Mouse (Mus musculus): ENCODE measurements around the gene 1520401A03Rik. TPM values are rescaled to one million over a fixed set of nuclear protein-coding genes. Genes with fewer than 3 reads are reported as not detected.
"Not testable (repeated sequence)": the region's sequence is repeated elsewhere in the genome, so short reads cannot be mapped to it uniquely, and the experiment has no call there.

Gene 1520401A03Rik
- 2.3 and 3.0 TPM in 2 replicates for polyA plus RNA-seq (2015; fragmentation: Nextera tagmentation; extraction: Ambion mirVana)

DNA sequence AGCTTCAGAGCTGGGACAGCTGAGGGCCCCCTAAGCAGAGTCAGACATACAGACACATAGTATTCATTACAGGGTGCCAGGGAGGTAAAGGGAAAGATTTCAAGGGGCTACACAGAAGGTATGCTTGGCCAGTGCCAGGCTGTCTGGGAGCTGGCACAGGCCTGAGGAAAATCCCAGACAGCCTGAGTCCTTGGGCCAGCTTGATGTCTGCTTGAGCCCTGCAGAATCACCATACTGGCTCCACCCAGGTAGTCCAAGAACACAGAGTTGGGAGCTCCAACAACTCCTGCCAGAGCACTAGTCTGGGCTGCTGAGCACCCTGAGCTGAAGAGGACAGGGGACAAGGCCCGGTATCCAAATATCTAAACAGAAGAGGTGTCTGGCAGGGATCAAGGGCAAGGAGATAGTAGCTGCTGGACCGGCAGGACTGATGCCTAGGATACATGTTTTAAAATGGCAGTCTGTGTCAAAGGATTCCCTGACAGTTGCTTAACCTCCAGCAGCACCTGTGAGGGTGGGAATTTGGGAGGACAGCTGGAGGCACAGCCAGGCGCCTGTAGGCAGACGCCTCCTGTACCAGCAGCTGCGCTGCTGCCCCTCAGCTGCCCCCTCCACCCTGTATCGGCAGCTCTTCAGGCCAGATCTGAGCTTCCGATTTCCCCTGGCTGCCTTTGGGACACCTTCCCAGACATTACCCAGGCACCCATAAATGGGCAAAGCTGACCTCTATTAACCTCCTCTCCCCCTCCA is at the start of gene 1520401A03Rik:
1520401A03Rik (minus strand) TSS at position 408 of the 750 bp plus-strand sequence.
- H3K4me1 ChIP-seq, result peaks cover 15% of the 10 kb centered on the region
- no peak within 1 kb of the TSS for H3K4me3 ChIP-seq
- no peaks in the 10 kb centered on the region for H3K36me3 ChIP-seq
- 0 out of 2 replicates have a peak, but pooled peaks cover 3% of the 10 kb centered on the region for H3K27me3 ChIP-seq
- no peak for ATAC-seq (ENCODE audit: low FRiP score, low read depth)
- no peak within 1 kb of the TSS; the same call in 1 of the 2 replicates for H3K9ac ChIP-seq
- 64% methylated on average over 7 of the region's 7 CpGs for WGBS
- H3K4me2 ChIP-seq (replicated peaks), result no peak within 1 kb of the TSS
- no peaks in the 10 kb centered on the region for H3K9me3 ChIP-seq
- no peak within 1 kb of the TSS for H3K27ac ChIP-seq

DNA sequence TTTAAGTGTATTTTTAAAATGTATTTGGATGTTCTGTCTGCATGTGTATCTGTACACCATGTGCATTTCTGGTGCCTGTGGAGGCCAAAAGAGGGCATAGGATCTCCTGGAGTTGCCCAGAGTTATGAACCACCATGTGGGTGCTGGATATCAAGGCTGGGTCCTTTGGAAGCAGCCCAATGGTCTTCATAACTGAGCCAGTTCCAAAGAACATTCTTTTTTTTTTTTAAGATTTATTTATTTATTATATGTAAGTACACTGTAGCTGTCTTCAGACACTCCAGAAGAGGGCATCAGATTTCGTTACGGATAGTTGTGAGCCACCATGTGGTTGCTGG is 49.6 kb upstream of the 1520401A03Rik start:
- H3K4me1 ChIP-seq; H3K27ac ChIP-seq; ATAC-seq (ENCODE audit: low FRiP score, low read depth); H3K27me3 ChIP-seq; H3K9me3 ChIP-seq; H3K9ac ChIP-seq: not testable (repeated sequence)
- Histone ChIP-seq H3K4me3 (peak overlapping the region; percentile 79; the same call in 1 of the 2 replicates), H3K4me2 (replicated peaks) (peak overlapping the region; percentile 78; the same call in 1 of the 2 replicates), H3K36me3 (peaks cover 25% of the 10 kb centered on the region)
- WGBS, result 80% methylated on average over 2 of the region's 2 CpGs

DNA sequence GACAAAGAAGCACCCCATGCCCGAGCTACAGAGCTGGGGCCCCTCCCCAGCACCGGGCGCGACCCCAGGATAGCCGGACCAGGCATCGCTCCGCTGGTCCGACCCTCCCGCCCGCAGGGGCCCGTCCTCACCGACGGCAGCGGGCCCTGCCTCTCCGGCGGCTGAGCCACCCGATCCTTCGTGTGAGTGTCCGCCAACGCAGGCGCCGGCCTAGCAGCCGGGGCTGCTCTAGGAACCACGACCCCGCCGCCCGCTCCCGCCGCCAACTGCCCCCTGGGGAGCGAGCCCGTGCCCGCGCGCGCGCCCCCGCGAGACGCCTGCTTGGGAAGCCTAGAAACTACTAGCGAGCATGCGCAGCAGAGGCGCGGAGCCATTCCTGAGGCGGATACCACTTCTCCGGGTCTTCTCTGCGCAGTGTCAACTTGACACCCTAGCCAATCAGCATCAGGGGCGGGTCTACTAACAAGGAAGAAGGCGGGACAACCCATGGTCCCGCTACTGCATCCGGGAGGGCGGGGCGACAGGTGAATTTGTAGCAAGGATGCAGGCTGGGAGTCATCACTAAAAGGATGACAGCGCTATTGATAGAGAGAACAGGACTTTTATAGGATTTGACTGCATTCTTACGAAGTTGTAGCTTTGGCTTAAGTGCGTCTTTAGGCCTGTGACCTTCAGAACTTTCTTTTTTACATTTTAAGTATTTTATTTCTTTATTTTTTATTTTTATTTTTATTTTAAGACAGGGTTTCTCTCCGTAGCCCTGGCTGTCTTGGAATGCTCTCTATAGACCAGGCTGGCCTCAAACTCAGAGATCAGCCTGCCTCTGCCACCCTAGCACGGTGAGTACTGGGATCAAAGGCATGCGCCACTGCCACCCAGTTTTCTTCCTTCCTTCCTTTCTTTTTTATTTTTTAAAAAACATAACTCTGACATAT is 49.0 kb upstream of the 1520401A03Rik start, which contains the start of gene Flywch1:
Flywch1 (minus strand) TSS at position 319 of the 935 bp plus-strand sequence.
- Histone ChIP-seq H3K9me3 (no peaks in the 10 kb centered on the region), H3K36me3 (peaks cover 23% of the 10 kb centered on the region), H3K27ac (peak within 1 kb of the TSS; percentile 64), H3K4me1 (peaks cover 8% of the 10 kb centered on the region), H3K27me3 (no peaks in the 10 kb centered on the region), H3K9ac (peak within 1 kb of the TSS; percentile 90), H3K4me2 (replicated peaks) (peak within 1 kb of the TSS; percentile 78), H3K4me3 (peak within 1 kb of the TSS; percentile 79)
- peak; percentile 98 for ATAC-seq (ENCODE audit: low FRiP score, low read depth)
- WGBS, result 3% methylated on average over 51 of the region's 58 CpGs

DNA sequence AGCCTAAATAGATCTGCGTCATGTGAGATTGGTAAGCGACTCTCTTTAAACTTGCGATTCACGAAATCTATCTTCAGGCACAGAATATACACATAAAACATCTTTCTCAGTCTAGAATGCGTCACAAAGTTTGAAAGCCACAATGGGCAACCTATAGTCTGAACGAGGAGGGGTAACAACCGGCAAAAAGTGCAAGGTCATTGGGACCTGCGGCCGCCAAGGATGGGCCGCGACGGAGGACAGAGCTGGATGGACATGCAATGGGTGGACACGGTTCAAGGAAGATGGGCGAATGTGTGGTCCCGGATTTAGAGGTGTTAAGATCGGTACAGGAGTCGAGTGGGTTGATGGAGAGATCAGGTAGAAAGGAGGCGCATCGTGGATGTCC is 48.3 kb upstream of the 1520401A03Rik start:
- no peak; the same call in 1 of the 2 replicates for ATAC-seq (ENCODE audit: low FRiP score, low read depth)
- peaks cover 8% of the 10 kb centered on the region for H3K4me1 ChIP-seq
- no peaks in the 10 kb centered on the region for H3K27me3 ChIP-seq
- WGBS, result under 1% methylated on average over 19 of the region's 19 CpGs
- H3K36me3 ChIP-seq, result peaks cover 16% of the 10 kb centered on the region
- peak overlapping the region; percentile 79 for H3K4me3 ChIP-seq
- no peak overlapping the region; the same call in 1 of the 2 replicates for H3K27ac ChIP-seq
- H3K9ac ChIP-seq, result peak overlapping the region; percentile 90
- H3K9me3 ChIP-seq, result no peaks in the 10 kb centered on the region
- H3K4me2 ChIP-seq (replicated peaks), result peak overlapping the region; percentile 78

DNA sequence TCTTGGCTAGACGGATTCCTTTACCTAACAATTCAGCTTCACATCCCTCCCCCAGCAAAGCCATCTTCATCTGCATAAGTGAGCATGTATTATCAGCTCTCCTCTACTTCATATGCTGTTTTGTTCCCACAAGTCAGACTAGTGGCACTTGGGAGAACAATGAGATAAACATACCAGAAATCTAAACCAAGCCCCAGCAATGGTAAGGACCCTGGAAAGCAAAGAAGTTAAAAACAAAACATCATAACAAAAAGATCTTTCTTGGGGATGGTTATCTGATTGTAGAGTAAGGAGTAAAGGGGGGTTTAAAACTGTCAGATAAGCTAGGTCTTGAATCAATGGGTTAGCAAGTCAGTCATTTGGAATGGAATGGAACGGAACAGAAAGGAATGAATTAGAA is 47.9 kb upstream of the 1520401A03Rik start:
- H3K9me3 ChIP-seq, result no peaks in the 10 kb centered on the region
- no peak overlapping the region for H3K27ac ChIP-seq
- peak overlapping the region; percentile 90 for H3K9ac ChIP-seq
- ATAC-seq (ENCODE audit: low FRiP score, low read depth), result no peak
- H3K36me3 ChIP-seq, result peaks cover 15% of the 10 kb centered on the region
- WGBS, result 29% methylated on average over 2 of the region's 2 CpGs
- peak overlapping the region; percentile 78 for H3K4me2 ChIP-seq (replicated peaks)
- no peaks in the 10 kb centered on the region for H3K27me3 ChIP-seq
- H3K4me3 ChIP-seq, result peak overlapping the region; percentile 79
- peaks cover 8% of the 10 kb centered on the region for H3K4me1 ChIP-seq

DNA sequence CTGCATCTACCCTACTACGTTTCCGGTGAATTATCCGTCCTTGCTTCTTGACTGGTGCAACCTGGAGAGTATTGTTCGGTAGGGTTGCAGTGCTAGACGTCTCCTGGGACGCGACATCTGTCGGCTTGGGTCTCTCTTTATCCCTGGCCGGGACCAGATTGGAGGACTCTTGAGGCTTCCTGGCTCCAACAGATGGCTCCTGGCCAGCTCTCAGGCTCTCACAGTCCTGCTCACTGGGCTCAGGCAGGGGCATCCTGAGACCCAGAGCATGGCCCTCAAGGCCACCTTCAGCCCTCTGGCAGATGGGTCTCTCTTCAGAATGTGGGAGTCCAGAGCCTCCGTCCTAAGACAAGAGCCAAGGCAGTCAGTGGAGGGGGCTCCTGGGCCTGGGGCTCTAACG is 40.4 kb upstream of the 1520401A03Rik start:
- Histone ChIP-seq H3K27ac (no peak overlapping the region), H3K4me2 (replicated peaks) (no peak overlapping the region), H3K9me3 (no peaks in the 10 kb centered on the region), H3K27me3 (no peaks in the 10 kb centered on the region), H3K4me1 (no peaks in the 10 kb centered on the region), H3K36me3 (peaks cover 53% of the 10 kb centered on the region), H3K9ac (no peak overlapping the region), H3K4me3 (no peak overlapping the region)
- no peak for ATAC-seq (ENCODE audit: low FRiP score, low read depth)
- WGBS, result 94% methylated on average over 11 of the region's 11 CpGs

DNA sequence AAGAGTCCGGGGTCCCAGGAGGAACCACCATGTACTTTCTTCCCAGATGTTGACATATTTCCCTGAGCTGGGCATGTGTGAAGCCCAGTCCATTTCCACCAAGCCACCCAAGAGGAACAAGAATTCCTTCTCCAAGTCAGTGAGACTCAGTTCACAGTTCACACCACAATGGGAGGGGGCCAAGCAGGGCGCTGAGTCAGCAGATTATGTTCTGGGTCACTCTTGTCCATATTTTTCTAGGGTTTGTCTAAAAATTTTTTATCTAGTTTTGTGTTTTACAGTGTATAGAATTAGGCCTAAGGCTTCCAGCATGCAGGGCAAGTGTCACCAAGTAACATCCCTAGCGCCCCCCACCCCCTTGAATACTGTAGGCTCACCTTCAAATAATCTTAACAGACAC is 38.6 kb upstream of the 1520401A03Rik start:
- no peak for ATAC-seq (ENCODE audit: low FRiP score, low read depth)
- Histone ChIP-seq H3K4me2 (replicated peaks) (no peak overlapping the region), H3K9me3 (no peaks in the 10 kb centered on the region), H3K4me3 (no peak overlapping the region), H3K4me1 (no peaks in the 10 kb centered on the region), H3K27me3 (no peaks in the 10 kb centered on the region), H3K27ac (no peak overlapping the region), H3K36me3 (peaks cover 69% of the 10 kb centered on the region), H3K9ac (no peak overlapping the region)
- WGBS, result 98% methylated on average over 3 of the region's 3 CpGs

DNA sequence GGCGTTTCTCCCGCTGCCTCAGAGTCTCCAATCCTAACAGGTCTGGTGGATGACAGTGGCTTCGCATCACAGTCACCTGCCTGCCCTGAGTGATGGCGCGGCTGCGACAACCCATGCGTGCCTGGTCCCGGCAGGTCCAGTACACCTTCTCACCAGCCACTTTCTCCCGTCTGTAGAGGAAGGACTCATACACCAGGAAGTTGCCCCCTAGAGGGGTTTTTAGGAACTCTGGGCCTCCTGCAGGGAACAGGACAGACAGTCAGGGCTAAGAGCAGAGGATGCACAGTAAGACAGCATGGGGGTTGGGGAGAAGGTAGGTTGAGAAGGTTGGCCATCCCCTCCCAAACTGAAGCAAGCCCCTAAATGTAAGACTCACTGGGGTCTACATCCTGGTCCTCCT is 37.6 kb upstream of the 1520401A03Rik start:
- Histone ChIP-seq H3K27me3 (no peaks in the 10 kb centered on the region), H3K9ac (no peak overlapping the region), H3K4me1 (no peaks in the 10 kb centered on the region), H3K9me3 (no peaks in the 10 kb centered on the region), H3K4me3 (no peak overlapping the region), H3K36me3 (peaks cover 78% of the 10 kb centered on the region), H3K27ac (no peak overlapping the region), H3K4me2 (replicated peaks) (no peak overlapping the region)
- WGBS, result 89% methylated on average over 9 of the region's 9 CpGs
- no peak for ATAC-seq (ENCODE audit: low FRiP score, low read depth)

DNA sequence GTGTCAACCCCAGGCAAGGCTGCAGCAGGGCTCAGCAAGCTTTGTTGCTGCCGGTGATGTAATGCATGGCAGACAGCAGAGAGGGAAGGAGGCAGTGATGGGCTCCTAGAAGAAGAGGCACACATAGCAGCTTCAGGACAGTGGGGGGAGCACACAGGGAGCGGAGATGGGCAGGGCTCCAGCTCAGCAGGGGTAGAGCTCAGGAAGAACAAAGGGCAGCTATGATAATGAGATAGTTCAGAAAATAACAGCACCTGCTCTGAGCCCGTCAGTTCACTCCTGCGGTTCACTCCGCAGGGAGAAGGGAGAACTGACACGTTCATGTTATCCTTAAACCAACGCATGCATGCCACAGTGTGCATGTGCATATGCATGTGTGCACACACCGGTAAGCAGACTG is 36.2 kb upstream of the 1520401A03Rik start:
- H3K36me3 ChIP-seq, result peaks cover 91% of the 10 kb centered on the region

DNA sequence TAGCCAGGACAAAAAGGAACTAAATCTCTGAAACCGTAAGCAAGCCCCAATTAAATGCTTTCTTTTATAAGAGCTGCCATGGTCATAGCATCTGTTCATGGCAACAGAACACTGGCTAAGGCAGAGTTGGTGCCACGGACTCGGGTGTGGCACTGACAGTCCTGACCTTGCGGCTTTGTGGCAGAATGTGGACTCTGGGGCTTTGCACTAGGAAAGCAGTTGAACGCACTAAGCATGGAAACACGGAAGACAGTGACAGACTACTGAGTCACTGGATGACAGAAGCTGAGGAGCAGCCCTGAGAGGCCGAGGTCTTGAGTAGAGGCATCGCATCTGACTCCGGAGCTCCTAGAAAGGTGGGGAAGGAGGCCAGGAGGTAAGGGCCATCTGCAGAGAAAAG is 35.0 kb upstream of the 1520401A03Rik start:
- H3K27ac ChIP-seq, result no peak overlapping the region
- H3K27me3 ChIP-seq, result no peaks in the 10 kb centered on the region
- no peak overlapping the region for H3K4me3 ChIP-seq
- 93% methylated on average over 9 of the region's 9 CpGs for WGBS
- H3K4me2 ChIP-seq (replicated peaks), result no peak overlapping the region
- H3K9me3 ChIP-seq, result no peaks in the 10 kb centered on the region
- no peak overlapping the region for H3K9ac ChIP-seq
- peaks cover 98% of the 10 kb centered on the region for H3K36me3 ChIP-seq
- no peaks in the 10 kb centered on the region for H3K4me1 ChIP-seq
- no peak for ATAC-seq (ENCODE audit: low FRiP score, low read depth)

More for the DNA sequence above, 36.2 kb upstream of the 1520401A03Rik start:
- ATAC-seq (ENCODE audit: low FRiP score, low read depth), result no peak
- H3K27ac ChIP-seq, result no peak overlapping the region
- H3K4me1 ChIP-seq, result no peaks in the 10 kb centered on the region
- WGBS, result 87% methylated on average over 8 of the region's 8 CpGs
- no peaks in the 10 kb centered on the region for H3K27me3 ChIP-seq
- H3K4me3 ChIP-seq, result no peak overlapping the region
- no peak overlapping the region for H3K9ac ChIP-seq
- H3K9me3 ChIP-seq, result no peaks in the 10 kb centered on the region
- no peak overlapping the region for H3K4me2 ChIP-seq (replicated peaks)

DNA sequence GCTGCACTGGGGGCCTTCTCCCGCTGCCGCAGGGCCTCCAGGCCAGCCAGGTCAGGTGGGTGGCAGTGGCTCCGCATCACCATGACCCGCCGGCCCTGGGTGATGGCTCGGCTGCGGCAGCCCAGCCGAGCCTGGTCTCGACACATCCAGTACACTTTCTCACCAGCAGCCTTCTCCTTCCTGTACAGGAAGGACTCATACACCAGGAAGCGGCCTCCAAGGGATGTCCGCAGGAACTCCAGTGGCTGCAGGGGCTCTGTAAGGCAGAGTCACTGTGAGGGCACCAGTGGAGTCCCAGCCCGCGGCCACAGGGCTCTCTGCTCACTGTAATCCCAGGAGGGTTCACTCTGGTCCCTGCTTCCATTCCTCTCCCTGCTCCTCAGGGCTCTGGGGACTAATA is 33.1 kb upstream of the 1520401A03Rik start:
- Histone ChIP-seq H3K9ac (no peak overlapping the region), H3K9me3 (no peaks in the 10 kb centered on the region), H3K4me3 (no peak overlapping the region), H3K36me3 (peaks cover 96% of the 10 kb centered on the region), H3K27ac (no peak overlapping the region), H3K4me1 (no peaks in the 10 kb centered on the region), H3K27me3 (no peaks in the 10 kb centered on the region), H3K4me2 (replicated peaks) (no peak overlapping the region)
- WGBS, result 97% methylated on average over 13 of the region's 13 CpGs
- no peak for ATAC-seq (ENCODE audit: low FRiP score, low read depth)
